Mouse (Mus musculus) brain, embryonic 14.5 days (tissue): ENCODE data around the gene Bmpr1b. TPM values are rescaled to one million over a fixed set of nuclear protein-coding genes. Genes with fewer than 3 reads are reported as not detected.

Source experiments
- DNase-seq: peaks from one replicate; pipeline ENCODE4 v3.0.0-alpha.2; 2011; ENCODE audit warnings: low read depth
- CTCF ChIP-seq: fragments of 200-500 bp; IDR thresholded peaks from 2 replicates; pipeline ENCODE4 v1.5.1; 2012; ENCODE audit warnings: inconsistent platforms, mild to moderate bottlenecking, moderate library complexity, borderline replicate concordance; ENCODE audit not compliant: insufficient read depth, insufficient read length; ENCODE audit errors: extremely low read depth
- POLR2A ChIP-seq: fragments of 200-500 bp; IDR thresholded peaks from 2 replicates; pipeline ENCODE4 v1.6.1; 2012; ENCODE audit warnings: mild to moderate bottlenecking, inconsistent platforms, borderline replicate concordance; ENCODE audit not compliant: poor library complexity, insufficient read depth, insufficient read length, severe bottlenecking; ENCODE audit errors: extremely low read depth
- polyA plus RNA-seq: library from polyadenylated mRNA; depleted of rRNA; stranded (reverse); fragments of >200 nt; gene quantifications from 2 replicates; pipeline ENCODE4 v1.2.3, GENCODE M21; 2012

The Bmpr1b gene
- polyA plus RNA-seq, 1 experiment, result 2.9 TPM

- TF ChIP-seq CTCF (no peak), POLR2A (no peak)
These were observed 63.0 kb downstream of the Bmpr1b start for GRCm38 (mm10) chr3:142106227-142106626.

DNA sequence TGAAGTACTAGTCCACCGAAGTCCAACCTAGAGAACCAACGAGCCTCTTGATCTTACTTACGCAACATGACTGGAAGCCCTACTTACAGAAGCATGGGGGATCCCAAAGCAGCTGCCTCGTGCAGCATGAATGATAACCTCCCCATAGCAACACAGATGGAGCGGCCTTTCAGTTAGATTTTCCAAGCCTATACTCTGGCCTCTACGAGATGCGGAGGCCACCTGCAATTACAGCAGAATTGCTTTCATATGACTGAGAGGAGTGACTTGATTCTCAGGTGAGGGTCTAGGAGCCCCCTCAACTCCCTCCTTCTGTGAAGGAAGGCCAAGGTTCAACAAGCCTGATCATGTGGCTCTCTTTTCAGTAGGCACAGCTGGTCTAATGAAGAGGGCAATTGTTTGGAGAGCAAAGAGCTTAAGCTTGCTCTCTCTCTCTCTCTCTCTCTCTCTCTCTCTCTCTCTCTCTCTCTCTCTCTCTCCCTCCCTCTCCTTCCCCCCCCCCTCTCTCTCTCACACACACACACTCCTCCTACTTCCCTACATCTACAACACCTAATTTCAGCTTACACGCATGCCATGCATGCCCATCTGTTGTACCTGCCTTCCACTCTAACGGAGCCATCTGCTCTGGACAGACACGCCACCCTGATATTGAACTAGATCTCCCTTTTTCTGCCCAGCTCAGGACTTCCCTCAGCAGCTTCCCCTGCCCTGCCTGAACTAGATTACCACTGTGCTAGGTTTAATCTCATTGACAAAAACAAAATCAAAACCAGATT lies 65.0 kb downstream of the Bmpr1b start:
- peak; percentile 25 for DNase-seq
- no peak for TF ChIP-seq CTCF
- no peak for TF ChIP-seq POLR2A

More at GRCm38 (mm10) chr3:142106227-142106626, 63.0 kb downstream of the Bmpr1b start:
- peak; percentile 22 for DNase-seq

- TF ChIP-seq POLR2A (no peak), CTCF (no peak)
- DNase-seq, result peak; percentile 36
These were observed 65.6 kb downstream of the Bmpr1b start for GRCm38 (mm10) chr3:142103622-142104021.

- no peak for DNase-seq
- TF ChIP-seq CTCF (no peak), POLR2A (no peak)
These were observed 70.1 kb downstream of the Bmpr1b start for GRCm38 (mm10) chr3:142099151-142099550.

DNA sequence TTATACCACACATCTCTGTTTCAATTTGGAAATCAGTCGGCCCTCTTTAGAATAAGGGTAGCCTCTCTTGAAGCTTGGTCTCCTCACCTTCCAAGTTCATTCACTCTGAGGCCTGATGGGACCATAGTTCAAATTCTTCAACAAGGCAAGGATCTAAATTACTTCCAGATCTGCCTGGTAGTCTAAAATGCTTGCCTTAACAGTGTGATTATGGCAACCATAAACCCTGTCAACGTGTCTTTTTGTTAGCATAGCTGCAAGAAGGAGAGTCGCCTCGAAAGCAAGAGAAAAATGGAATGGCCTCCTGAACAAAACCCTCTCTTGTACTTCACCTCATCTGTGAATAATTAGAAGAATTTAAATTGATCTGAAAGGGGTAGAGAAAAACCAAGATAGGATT lies 75.2 kb downstream of the Bmpr1b start:
- DNase-seq, result no peak
- TF ChIP-seq CTCF, result no peak
- TF ChIP-seq POLR2A, result no peak

DNA sequence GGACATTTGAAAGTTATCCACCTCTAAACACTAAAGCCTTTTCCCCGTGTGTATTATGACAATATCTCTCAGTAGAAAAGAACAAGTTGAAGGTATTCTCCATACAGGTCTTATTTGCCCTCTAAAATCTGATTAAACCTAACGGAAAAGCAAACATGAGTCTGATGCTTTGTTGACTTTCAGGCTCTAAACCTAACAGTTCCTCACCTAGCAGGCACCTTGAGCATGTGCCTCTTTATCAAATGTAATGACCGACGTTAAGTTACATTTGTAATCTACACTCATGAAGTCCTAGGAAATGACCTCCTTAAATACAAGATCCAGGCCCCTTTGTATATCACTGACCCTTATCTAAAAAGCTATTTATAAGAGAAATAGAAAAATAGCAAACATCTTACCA lies 79.5 kb downstream of the Bmpr1b start:
- TF ChIP-seq POLR2A (no peak), CTCF (no peak)

DNA sequence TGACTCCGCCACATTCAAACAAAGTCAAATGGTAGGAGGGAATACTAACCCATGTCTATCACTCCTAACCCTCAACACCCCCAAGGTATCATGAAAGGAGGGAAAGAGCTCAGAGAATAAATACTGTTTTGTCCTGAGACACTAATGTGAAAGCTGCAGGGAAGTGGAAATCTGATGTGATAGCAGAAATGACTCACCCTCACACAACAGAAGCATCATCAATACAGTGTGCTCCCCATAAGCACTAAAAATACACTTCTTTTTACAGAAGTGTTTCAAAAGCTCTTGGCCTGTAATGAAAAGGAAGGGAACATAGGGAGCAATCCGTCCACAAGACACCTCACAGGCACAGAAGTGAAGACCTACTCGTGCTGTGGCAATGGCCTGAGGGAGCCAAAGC lies 83.3 kb downstream of the Bmpr1b start:
- no peak for TF ChIP-seq POLR2A
- no peak for TF ChIP-seq CTCF
- no peak for DNase-seq

More for the DNA sequence above, 79.5 kb downstream of the Bmpr1b start:
- no peak for DNase-seq

- TF ChIP-seq CTCF (no peak), POLR2A (no peak)
These were observed 85.1 kb downstream of the Bmpr1b start for GRCm38 (mm10) chr3:142084091-142084490.

DNA sequence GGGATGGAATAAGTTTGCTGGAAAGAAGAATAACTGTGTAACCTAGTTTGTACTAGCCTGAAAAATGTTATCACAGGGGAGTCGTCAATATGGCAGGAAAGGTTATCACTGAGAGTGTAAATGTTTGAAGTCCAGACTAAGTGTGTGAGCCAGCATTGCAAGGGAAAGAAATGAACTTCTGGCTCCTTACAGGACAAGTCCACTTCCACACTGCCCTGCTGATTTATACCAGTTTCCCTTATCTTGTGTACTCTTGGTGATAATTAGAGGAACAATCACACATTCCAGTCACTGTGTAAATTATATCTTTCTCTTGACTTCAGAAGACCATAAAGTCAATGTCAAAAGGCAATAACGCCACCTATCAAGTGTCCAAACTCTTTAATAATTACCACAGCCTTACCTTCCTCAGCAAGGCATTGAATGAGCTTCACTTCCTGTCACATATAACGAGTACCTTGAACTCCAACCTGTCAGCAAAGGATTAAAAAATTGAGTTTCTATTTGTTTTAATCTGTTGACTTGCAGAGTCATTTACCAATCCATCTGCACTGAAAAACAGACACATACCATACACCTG lies 91.4 kb downstream of the Bmpr1b start:
- DNase-seq, result no peak
- TF ChIP-seq CTCF, result no peak
- TF ChIP-seq POLR2A, result no peak

More at GRCm38 (mm10) chr3:142084091-142084490, 85.1 kb downstream of the Bmpr1b start:
- no peak for DNase-seq

DNA sequence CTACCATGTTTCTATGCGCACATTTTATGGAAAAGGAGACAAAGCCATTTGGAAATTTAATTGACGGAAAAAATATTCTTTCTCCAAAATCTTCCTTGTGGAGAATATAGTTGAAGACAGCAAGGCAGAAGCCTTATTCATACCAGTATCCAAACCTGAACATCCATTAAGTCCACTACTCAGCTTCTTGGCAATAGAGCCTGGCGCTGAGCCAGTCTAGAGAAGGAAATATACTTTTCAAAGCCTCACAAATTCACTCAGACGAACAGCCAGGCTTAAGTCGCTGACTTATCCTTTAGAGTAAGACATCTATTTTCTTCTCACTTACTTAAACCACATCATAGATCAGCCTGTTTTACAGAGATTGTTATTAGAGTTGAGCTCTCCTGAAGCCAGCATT lies 97.6 kb downstream of the Bmpr1b start:
- no peak for DNase-seq

DNA sequence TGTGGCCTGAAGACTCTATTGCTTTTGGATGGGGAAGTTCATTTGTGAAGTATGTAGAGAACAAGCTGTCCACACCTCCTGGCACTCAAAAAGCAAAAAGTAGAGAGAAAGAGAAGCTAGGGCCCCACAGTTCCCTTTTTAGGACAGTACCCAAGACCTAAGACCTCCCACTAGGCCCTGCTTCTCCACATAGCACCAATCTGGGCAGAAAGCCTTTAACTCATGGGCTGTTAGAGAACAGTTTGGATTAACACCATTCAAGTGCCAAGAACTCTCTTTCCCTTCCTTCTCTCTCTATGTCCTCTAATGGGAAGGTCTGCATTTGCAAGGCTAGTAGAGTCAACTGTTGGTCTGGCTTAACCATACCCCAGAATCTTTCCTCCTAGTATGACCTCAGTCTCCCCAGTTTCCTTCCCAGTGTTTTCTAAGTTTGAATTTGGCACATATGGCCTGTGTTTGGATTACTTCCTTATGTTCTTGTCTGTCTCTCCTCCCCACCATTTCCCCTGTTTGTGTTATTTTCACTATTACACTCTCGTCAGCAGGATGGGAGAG lies 102.4 kb downstream of the Bmpr1b start:
- TF ChIP-seq POLR2A (no peak), CTCF (no peak)
- no peak for DNase-seq

More for the DNA sequence above, 97.6 kb downstream of the Bmpr1b start:
- TF ChIP-seq POLR2A (no peak), CTCF (no peak)
